Mouse (Mus musculus): Measurements from ENCODE around the gene Zfp592. TPM values are rescaled to one million over a fixed set of nuclear protein-coding genes. Genes with fewer than 3 reads are reported as not detected.

The Zfp592 gene
- polyA plus RNA-seq, 1 experiment from 2014 or later, result 6.1 TPM

- no peak for DNase-seq
- Histone ChIP-seq H3K4me3 (replicated peaks) (no peak overlapping the region), H3K4me1 (replicated peaks) (peaks cover 16% of the 10 kb centered on the region), H3K27me3 (0 out of 2 replicates have a peak, but pooled peaks cover 3% of the 10 kb centered on the region), H3K36me3 (no peaks in the 10 kb centered on the region), H3K27ac (no peak overlapping the region), H3K9me3 (replicated peaks) (no peaks in the 10 kb centered on the region), H3K9ac (no peak overlapping the region), H3K4me2 (no peak overlapping the region)
- 71% methylated on average over 6 of the region's 6 CpGs for WGBS (ENCODE audit: insufficient replicate concordance)
- ATAC-seq (ENCODE audit: low read depth), result no peak
Observed at GRCm38 (mm10) chr7:81078740-81079139, 85.3 kb downstream of the Zfp592 start.

- peaks cover 10% of the 10 kb centered on the region for H3K4me1 ChIP-seq (replicated peaks)
- WGBS (ENCODE audit: insufficient replicate concordance), result 61% methylated on average over 18 of the region's 18 CpGs
- no peak overlapping the region for H3K4me2 ChIP-seq
- no peak overlapping the region for H3K4me3 ChIP-seq (replicated peaks)
- no peak overlapping the region for H3K27ac ChIP-seq
- H3K9me3 ChIP-seq (replicated peaks), result no peaks in the 10 kb centered on the region
- no peak overlapping the region for H3K9ac ChIP-seq
- DNase-seq, result no peak
- H3K36me3 ChIP-seq, result no peaks in the 10 kb centered on the region
- no peaks in the 10 kb centered on the region for H3K27me3 ChIP-seq
- ATAC-seq (ENCODE audit: low read depth), result no peak
Observed at GRCm38 (mm10) chr7:81093420-81093965, 100.0 kb downstream of the Zfp592 start.

- 49% methylated on average over 6 of the region's 6 CpGs for WGBS (ENCODE audit: insufficient replicate concordance)
- H3K4me3 ChIP-seq (replicated peaks), result no peak overlapping the region
- no peak for ATAC-seq (ENCODE audit: low read depth)
- H3K27me3 ChIP-seq, result no peaks in the 10 kb centered on the region
- no peak overlapping the region for H3K9ac ChIP-seq
- H3K4me1 ChIP-seq (replicated peaks), result peaks cover 10% of the 10 kb centered on the region
- no peak overlapping the region for H3K4me2 ChIP-seq
- H3K27ac ChIP-seq, result no peak overlapping the region
- no peaks in the 10 kb centered on the region for H3K36me3 ChIP-seq
- no peaks in the 10 kb centered on the region for H3K9me3 ChIP-seq (replicated peaks)
- DNase-seq, result no peak
Observed at GRCm38 (mm10) chr7:81094104-81094757, 100.8 kb downstream of the Zfp592 start.

Other genes with a start within 250 kb of the Zfp592 start
- 13.1 and 15.6 TPM in 2 replicates for gene Iqgap1, start 167.7 kb upstream of the Zfp592 start, polyA plus RNA-seq (2015; fragmentation: Nextera tagmentation; extraction: Ambion mirVana)
- 0.31 and 0.37 TPM in 2 replicates for gene Zscan2, start 132.8 kb upstream of the Zfp592 start, polyA plus RNA-seq (2015; fragmentation: Nextera tagmentation; extraction: Ambion mirVana)
- 22.5 and 25.3 TPM in 2 replicates for gene Wdr73, start 92.4 kb upstream of the Zfp592 start, polyA plus RNA-seq (2015; fragmentation: Nextera tagmentation; extraction: Ambion mirVana)
- 1.5 and 1.6 TPM in 2 replicates for gene Nmb, start 88.6 kb upstream of the Zfp592 start, polyA plus RNA-seq (2015; fragmentation: Nextera tagmentation; extraction: Ambion mirVana)
- 120 and 121 TPM in 2 replicates for gene Sec11a, start 45.9 kb upstream of the Zfp592 start, polyA plus RNA-seq (2015; fragmentation: Nextera tagmentation; extraction: Ambion mirVana)
- gene Alpk3, start 63.9 kb downstream of the Zfp592 start, polyA plus RNA-seq (2015; fragmentation: Nextera tagmentation; extraction: Ambion mirVana), result 0.15 and 0.16 TPM in 2 replicates
- gene Slc28a1, start 121.1 kb downstream of the Zfp592 start, polyA plus RNA-seq (2015; fragmentation: Nextera tagmentation; extraction: Ambion mirVana), result 0.54 and 0.75 TPM in 2 replicates
- gene Pde8a, start 219.9 kb downstream of the Zfp592 start, polyA plus RNA-seq (2015; fragmentation: Nextera tagmentation; extraction: Ambion mirVana), result 1.2 and 1.4 TPM in 2 replicates

Data from liver, embryonic 13.5 days (tissue).